Comparison of ENCODE assay signal across 8 mouse cellular contexts in genomic region chr19:8818801-8819595, GRCm38 (mm10). TPM values are rescaled to one million over a fixed set of nuclear protein-coding genes. Genes with fewer than 3 reads are reported as not detected.
A peak's percentile ranks its signal among the peaks of the same experiment; 100 is the strongest.
DNase-seq lines count a peak whose midpoint lies in the region; ATAC-seq and TF ChIP-seq lines count a peak whose summit lies in the region.

Gene Ttc9c, minus strand, starts transcription at chr19:8819333.

- H3K27ac ChIP-seq in bone marrow macrophage, adult 2 months (ENCODE audit: insufficient read depth, low read depth, low read length) = peak within 1 kb of the TSS; percentile 96
- H3K27ac ChIP-seq in embryonic facial prominence, embryonic 15.5 days (replicated peaks) = peak within 1 kb of the TSS; percentile 100
- H3K27ac ChIP-seq in heart, adult 2 months = peak within 1 kb of the TSS; percentile 97
- H3K27ac ChIP-seq in kidney, adult 2 months (ENCODE audit: insufficient read depth, low read depth, low read length) = peak within 1 kb of the TSS; percentile 98
- H3K27ac ChIP-seq in limb, embryonic 11.5 days (replicated peaks; ENCODE audit: low read depth, low read length) = peak within 1 kb of the TSS; percentile 98
- peak within 1 kb of the TSS; percentile 96 for H3K27ac ChIP-seq in midbrain, embryonic 13.5 days
- H3K27ac ChIP-seq in spleen, adult 2 months (ENCODE audit: insufficient read depth, low read length) = peak within 1 kb of the TSS; percentile 98

- no peaks in the 10 kb centered on the region for H3K9me3 ChIP-seq in embryonic facial prominence, embryonic 15.5 days (replicated peaks)
- H3K9me3 ChIP-seq in limb, embryonic 11.5 days (ENCODE audit: control insufficient read depth, low read length) = no peaks in the 10 kb centered on the region
- H3K9me3 ChIP-seq in midbrain, embryonic 13.5 days = no peaks in the 10 kb centered on the region

- no peak for TF ChIP-seq CTCF in bone marrow macrophage, adult 2 months (IDR thresholded peaks at IDR 0.05; ENCODE audit: low read depth, low read length)
- no peak for TF ChIP-seq CTCF in heart, adult 2 months (IDR thresholded peaks at IDR 0.05)
- TF ChIP-seq CTCF in kidney, adult 2 months (conservative IDR thresholded peaks at IDR 0.05; ENCODE audit: insufficient read depth, insufficient read length, low read depth, low read length) = no peak
- TF ChIP-seq CTCF in spleen, adult 2 months (IDR thresholded peaks at IDR 0.05; ENCODE audit: extremely low read depth, insufficient read depth, insufficient read length, insufficient replicate concordance) = no peak

- peaks cover 40% of the 10 kb centered on the region for H3K36me3 ChIP-seq in embryonic facial prominence, embryonic 15.5 days
- peaks cover 20% of the 10 kb centered on the region for H3K36me3 ChIP-seq in heart, adult 2 months (ENCODE audit: control insufficient read depth, insufficient read depth, low read length)
- peaks cover 1% of the 10 kb centered on the region; the same call in 1 of the 2 replicates for H3K36me3 ChIP-seq in kidney, adult 2 months (ENCODE audit: control insufficient read depth, insufficient read depth, low read length)
- H3K36me3 ChIP-seq in limb, embryonic 11.5 days (ENCODE audit: control insufficient read depth, insufficient read depth, low read length) = peaks cover 13% of the 10 kb centered on the region; the same call in 1 of the 2 replicates
- H3K36me3 ChIP-seq in midbrain, embryonic 13.5 days = peaks cover 30% of the 10 kb centered on the region
- H3K36me3 ChIP-seq in spleen, adult 2 months (ENCODE audit: control insufficient read depth, insufficient read depth, low read length) = peaks cover 14% of the 10 kb centered on the region

- H3K27me3 ChIP-seq in embryonic facial prominence, embryonic 15.5 days = no peaks in the 10 kb centered on the region
- no peaks in the 10 kb centered on the region for H3K27me3 ChIP-seq in heart, adult 2 months (ENCODE audit: control insufficient read depth, insufficient read depth, low read length)
- H3K27me3 ChIP-seq in kidney, adult 2 months (replicated peaks; ENCODE audit: control insufficient read depth, insufficient read depth, low read length) = no peaks in the 10 kb centered on the region
- no peaks in the 10 kb centered on the region for H3K27me3 ChIP-seq in limb, embryonic 11.5 days (ENCODE audit: control insufficient read depth, insufficient read depth, low read length)
- no peaks in the 10 kb centered on the region for H3K27me3 ChIP-seq in midbrain, embryonic 13.5 days
- no peaks in the 10 kb centered on the region for H3K27me3 ChIP-seq in spleen, adult 2 months (ENCODE audit: control insufficient read depth, insufficient read depth, low read length)

- peak; percentile 79 for TF ChIP-seq EP300 in heart, adult 2 months (IDR thresholded peaks at IDR 0.05; ENCODE audit: insufficient read depth, low read depth, low read length)

- H3K9ac ChIP-seq in embryonic facial prominence, embryonic 15.5 days = peak within 1 kb of the TSS; percentile 95
- H3K9ac ChIP-seq in heart, adult 2 months (ENCODE audit: low read depth, low read length) = peak within 1 kb of the TSS; percentile 93
- peak within 1 kb of the TSS; percentile 95 for H3K9ac ChIP-seq in limb, embryonic 11.5 days (ENCODE audit: low read length)
- H3K9ac ChIP-seq in midbrain, embryonic 13.5 days (replicated peaks) = peak within 1 kb of the TSS; percentile 93

- WGBS in embryonic facial prominence, embryonic 15.5 days = under 1% methylated on average over 33 of the region's 33 CpGs
- WGBS in heart, adult 2 months = under 1% methylated on average over 33 of the region's 33 CpGs
- under 1% methylated on average over 33 of the region's 33 CpGs for WGBS in kidney, adult 2 months
- under 1% methylated on average over 33 of the region's 33 CpGs for WGBS in limb, embryonic 11.5 days
- WGBS in midbrain, embryonic 13.5 days = under 1% methylated on average over 33 of the region's 33 CpGs
- under 1% methylated on average over 33 of the region's 33 CpGs for WGBS in spleen, adult 2 months

- peak; percentile 98 for DNase-seq in A20 (ENCODE audit: low read depth, low spot score)
- peak; percentile 91 to 98 for DNase-seq in heart, adult 2 months
- peak; percentile 99 for DNase-seq in kidney, adult 2 months
- peak; percentile 98 for DNase-seq in limb, embryonic 11.5 days (ENCODE audit: low spot score)
- DNase-seq in spleen, adult 2 months (ENCODE audit: low read depth in 1 of 2, low spot score in 2 of 2) = peak; percentile 90 to 93

- H3K79me2 ChIP-seq in heart, adult 2 months (replicated peaks; ENCODE audit: control insufficient read depth, insufficient read depth, low read length) = peaks cover 1% of the 10 kb centered on the region; the same call in 1 of the 2 replicates

- H3K4me2 ChIP-seq in embryonic facial prominence, embryonic 15.5 days (replicated peaks) = peak within 1 kb of the TSS; percentile 90
- peak within 1 kb of the TSS; percentile 82 for H3K4me2 ChIP-seq in limb, embryonic 11.5 days (ENCODE audit: low read depth, severe bottlenecking)
- H3K4me2 ChIP-seq in midbrain, embryonic 13.5 days (replicated peaks) = peak within 1 kb of the TSS; percentile 98

- intact Hi-C loops in heart, adult 2 months (cut with DNase I) = loop anchor here (2.0 to 5.0 kb wide), 5 partner anchors 16 to 97 kb away; partner anchors contain the start of genes 1700092M07Rik, Nxf1, Slc3a2 and Stx5a

- peaks cover 15% of the 10 kb centered on the region for H3K4me1 ChIP-seq in bone marrow macrophage, adult 2 months (ENCODE audit: control insufficient read depth, insufficient read depth, low read length)
- H3K4me1 ChIP-seq in embryonic facial prominence, embryonic 15.5 days = peaks cover 41% of the 10 kb centered on the region
- peaks cover 7% of the 10 kb centered on the region for H3K4me1 ChIP-seq in heart, adult 2 months (ENCODE audit: control insufficient read depth, insufficient read depth, low read length)
- H3K4me1 ChIP-seq in kidney, adult 2 months (ENCODE audit: control insufficient read depth, insufficient read depth, low read length) = peaks cover 9% of the 10 kb centered on the region; the same call in 1 of the 2 replicates
- peaks cover 14% of the 10 kb centered on the region for H3K4me1 ChIP-seq in limb, embryonic 11.5 days (ENCODE audit: control insufficient read depth, insufficient read depth, low read length)
- peaks cover 62% of the 10 kb centered on the region for H3K4me1 ChIP-seq in midbrain, embryonic 13.5 days (replicated peaks)
- peaks cover 7% of the 10 kb centered on the region for H3K4me1 ChIP-seq in spleen, adult 2 months (ENCODE audit: control insufficient read depth, insufficient read depth, insufficient read length)

- peak within 1 kb of the TSS; percentile 83 for H3K4me3 ChIP-seq in bone marrow macrophage, adult 2 months (ENCODE audit: insufficient read depth, low read length)
- H3K4me3 ChIP-seq in embryonic facial prominence, embryonic 15.5 days (replicated peaks) = peak within 1 kb of the TSS; percentile 99
- peak within 1 kb of the TSS; percentile 86 for H3K4me3 ChIP-seq in heart, adult 2 months
- H3K4me3 ChIP-seq in kidney, adult 2 months (ENCODE audit: insufficient read depth, low read depth, low read length) = peak within 1 kb of the TSS; percentile 90
- peak within 1 kb of the TSS; percentile 100 for H3K4me3 ChIP-seq in limb, embryonic 11.5 days (ENCODE audit: low read depth, low read length)
- peak within 1 kb of the TSS; percentile 81 for H3K4me3 ChIP-seq in midbrain, embryonic 13.5 days (replicated peaks)
- peak within 1 kb of the TSS; percentile 91 for H3K4me3 ChIP-seq in spleen, adult 2 months (ENCODE audit: extremely low read depth, insufficient read depth, insufficient read length)

- TF ChIP-seq POLR2A in bone marrow macrophage, adult 2 months (IDR thresholded peaks at IDR 0.05; ENCODE audit: borderline replicate concordance, low read depth, low read length) = no peak
- peak; percentile 82 for TF ChIP-seq POLR2A in heart, adult 2 months (IDR thresholded peaks at IDR 0.05; ENCODE audit: insufficient read depth, low read depth, low read length)
- TF ChIP-seq POLR2A in kidney, adult 2 months (IDR thresholded peaks at IDR 0.05; ENCODE audit: low read depth, low read length) = peak; percentile 77
- TF ChIP-seq POLR2A in spleen, adult 2 months (IDR thresholded peaks at IDR 0.05; ENCODE audit: low read depth, low read length) = peak; percentile 57

- ATAC-seq in embryonic facial prominence, embryonic 15.5 days (ENCODE audit: insufficient number of reproducible peaks, low FRiP score, low TSS enrichment, low read depth) = peak; percentile 94
- peak; percentile 95 for ATAC-seq in limb, embryonic 11.5 days (ENCODE audit: insufficient number of reproducible peaks, low FRiP score, low TSS enrichment, low read depth)
- ATAC-seq in midbrain, embryonic 13.5 days = peak; percentile 95

RNA-seq across cellular contexts. Expression of gene Ttc9c, which starts in this region (rescaled TPM):
- 37.6 and 38.7 TPM in 2 replicates for polyA plus RNA-seq in bone marrow macrophage, adult 2 months (2012; ENCODE audit: insufficient read depth, insufficient read length, missing spikeins)
- 53.0 and 58.4 TPM in 2 replicates for polyA plus RNA-seq in embryonic facial prominence, embryonic 15.5 days (2015; fragmentation: Nextera tagmentation; extraction: Ambion mirVana)
- 10 to 100 TPM; 14.1 TPM for total RNA-seq in heart, adult 2 months (2021)
- 9.5 and 17.8 TPM in 2 replicates for polyA plus RNA-seq in heart, adult 2 months (2012; rRNA removed)
- polyA plus RNA-seq in kidney, adult 2 months (2012; rRNA removed) = 15.4 and 18.7 TPM in 2 replicates
- 63.3 and 67.1 TPM in 2 replicates for polyA plus RNA-seq in limb, embryonic 11.5 days (2014; fragmentation: Nextera tagmentation; extraction: Ambion mirVana)
- 66.1 and 70.3 TPM in 2 replicates for polyA plus RNA-seq in midbrain, embryonic 13.5 days (2015; fragmentation: Nextera tagmentation; extraction: Ambion mirVana)
- 13.2 and 14.2 TPM in 2 replicates for polyA plus RNA-seq in spleen, adult 2 months (2012; rRNA removed)

Comparison
In these comparisons a context has a peak if more than half of its experiments do, and no peak if none do; other contexts are left out.
1. Peak in every context shown above with its lines: DNase-seq, ATAC-seq, H3K4me3 ChIP-seq and H3K27ac ChIP-seq.